Mouse (Mus musculus) cerebellum, postnatal 10 days (tissue): ENCODE data around the gene Mmp25.
A peak's percentile ranks its signal among the peaks of the same experiment; 100 is the strongest.

Experiments
- DNase-seq, 2 experiments: peaks; one replicate each; pipeline ENCODE4 v3.0.0; 2021; ENCODE audit warnings: mixed read lengths in 2 of 2

Mmp25 gene

GRCm38 (mm10) chr17:23644613-23645495 is at the start of gene Mmp25:
TSS of gene Mmp25 (minus strand) at chr17:23645277.
- DNase-seq = peak; percentile 66 to 67

GRCm38 (mm10) chr17:23694491-23694890 is 49.4 kb upstream of the Mmp25 start:
- no peak for DNase-seq

DNA sequence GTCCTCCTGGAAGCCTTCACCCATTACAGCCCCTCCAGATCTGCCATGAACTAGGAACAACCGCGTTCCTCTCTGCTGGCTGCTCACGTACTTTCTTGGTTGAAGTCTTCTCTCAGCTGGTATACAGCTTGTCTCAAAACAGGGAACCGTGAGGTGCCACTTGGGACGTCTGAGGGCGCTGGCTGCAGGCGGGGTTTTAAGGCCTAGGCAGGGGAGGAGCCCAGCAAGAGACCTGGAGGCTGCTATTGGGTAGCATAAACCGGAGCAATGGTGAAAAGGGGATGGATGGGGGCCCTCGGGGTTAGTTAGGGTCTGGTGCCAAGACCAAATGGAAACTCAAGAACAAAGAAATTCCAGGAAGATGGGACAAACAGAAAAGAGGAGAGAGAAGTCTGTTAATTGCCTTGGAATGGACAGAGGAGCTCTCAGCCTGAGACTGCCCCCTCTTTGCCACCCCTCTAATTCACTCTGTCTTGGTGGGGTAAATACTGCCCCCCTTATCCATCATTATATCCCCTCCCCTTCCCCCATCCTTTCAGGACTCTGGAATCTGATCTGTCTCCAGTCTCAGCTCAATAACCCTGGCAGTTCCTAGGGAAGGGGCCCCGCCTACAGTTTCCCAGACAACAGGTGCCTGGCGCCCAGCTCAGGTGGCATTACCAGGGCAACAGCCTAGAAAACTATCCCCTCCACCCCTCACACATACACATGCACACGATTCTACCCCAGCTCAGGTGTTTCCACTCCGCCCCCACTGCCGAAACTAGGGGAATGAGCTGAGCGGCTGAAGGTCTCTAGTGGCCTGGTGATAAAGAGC is 39.0 kb upstream of the Mmp25 start, which contains the start of gene Cldn9:
Cldn9 (minus strand) TSS at position 171 of the 817 bp plus-strand sequence.
- no peak for DNase-seq

DNA sequence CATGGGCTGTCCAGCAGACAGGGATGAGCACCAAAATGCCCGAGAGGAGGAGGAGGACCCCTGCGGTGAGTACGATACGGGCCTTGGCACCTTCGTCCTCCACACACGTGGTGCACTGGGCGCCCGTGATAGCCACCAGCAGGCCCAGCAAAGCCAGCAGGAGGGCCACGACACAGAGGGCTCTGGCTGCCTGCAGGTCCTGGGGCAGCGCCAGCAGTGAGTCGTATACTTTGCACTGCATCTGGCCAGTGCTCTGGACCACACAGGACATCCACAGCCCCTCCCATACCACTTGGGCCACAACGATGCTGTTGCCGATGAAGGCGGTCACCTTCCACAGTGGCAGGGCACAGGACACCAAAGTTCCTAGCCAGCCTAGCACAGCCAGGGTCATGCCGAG is 38.1 kb upstream of the Mmp25 start:
- peak; percentile 32 to 44 for DNase-seq

- no peak for DNase-seq
Measured at GRCm38 (mm10) chr17:23682530-23682929, 37.5 kb upstream of the Mmp25 start.

DNA sequence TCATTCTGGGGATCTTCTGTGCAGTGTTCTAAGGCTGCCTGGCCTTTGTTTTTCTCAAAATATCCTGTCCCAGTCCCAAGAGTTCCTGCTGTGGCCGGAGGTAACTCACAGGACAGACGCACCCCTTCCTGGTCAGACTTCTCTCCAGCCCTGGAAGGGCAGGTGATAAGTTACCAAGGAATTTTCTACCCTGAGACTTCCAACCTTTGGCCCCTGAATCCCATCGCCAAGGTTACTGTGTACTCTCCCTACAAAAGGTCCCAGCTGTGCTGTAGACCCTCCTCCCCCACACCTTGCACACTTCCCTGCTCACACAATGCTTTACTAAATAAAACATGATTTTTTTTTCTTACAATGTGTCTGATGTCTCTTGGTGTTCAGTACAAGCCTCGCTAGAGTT is 37.0 kb upstream of the Mmp25 start:
- DNase-seq = no peak

GRCm38 (mm10) chr17:23681086-23681485 is 36.0 kb upstream of the Mmp25 start:
- DNase-seq = peak in 1 of 2 experiments; percentile 33

GRCm38 (mm10) chr17:23680336-23680735 is 35.3 kb upstream of the Mmp25 start:
- DNase-seq = no peak

DNA sequence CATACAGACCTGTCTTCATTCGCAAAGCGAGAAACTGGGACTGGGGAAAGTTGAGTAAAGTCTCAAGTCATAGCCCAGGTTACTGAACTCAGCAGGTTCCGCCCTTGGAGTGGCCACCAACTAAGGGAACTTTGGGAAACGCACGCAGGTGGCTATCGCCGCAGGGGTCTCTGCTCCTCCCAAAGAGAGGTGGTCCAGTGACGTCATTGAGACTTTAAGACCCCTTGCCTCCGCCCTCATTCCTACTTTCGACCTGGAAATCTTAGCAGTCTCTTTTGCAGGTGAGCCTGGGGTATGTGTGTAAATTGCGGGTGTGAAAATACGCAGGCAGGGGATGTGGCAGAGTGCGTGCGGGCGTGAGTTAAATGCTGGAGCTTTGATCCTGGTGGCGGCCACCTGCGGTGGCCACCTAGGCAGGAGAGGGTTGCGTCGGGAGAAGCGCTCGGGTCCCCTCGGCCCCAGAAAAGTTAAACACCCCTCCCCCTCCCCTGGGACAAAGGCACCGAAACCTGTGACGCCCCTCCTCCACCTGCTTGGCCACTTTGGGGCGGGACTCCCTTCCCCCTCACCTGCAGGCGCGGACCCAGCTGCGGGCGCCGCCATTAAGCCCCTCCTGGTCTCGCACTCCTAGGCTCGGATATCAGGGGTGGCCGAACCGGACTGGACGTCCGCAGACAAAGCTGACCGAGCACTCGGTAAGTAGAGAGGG is 34.2 kb upstream of the Mmp25 start, which contains the start of gene Cldn6:
Cldn6 (plus strand) TSS at position 123 of the 709 bp plus-strand sequence.
- no peak for DNase-seq

DNA sequence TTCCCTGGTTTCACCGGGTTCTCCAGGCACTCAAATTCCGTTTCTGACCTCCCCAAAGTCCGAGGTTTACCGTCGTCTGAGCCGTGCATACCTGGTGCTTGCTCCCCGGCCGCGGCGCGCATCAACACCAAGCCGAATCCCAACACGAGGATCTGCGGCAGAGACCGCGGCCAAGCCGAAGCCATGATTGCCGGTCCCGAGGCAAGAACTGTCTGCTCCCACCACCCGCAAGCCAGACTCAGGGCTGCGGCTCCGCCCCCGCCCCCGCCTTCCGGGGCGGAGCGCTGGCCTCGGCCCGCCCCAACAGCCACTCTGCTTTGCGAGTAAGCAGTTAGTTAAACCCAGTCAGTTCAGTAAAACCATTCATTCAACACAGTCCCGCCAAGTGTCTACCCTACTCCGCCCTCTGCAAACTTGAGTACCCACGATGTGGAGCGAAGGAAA is 32.2 kb upstream of the Mmp25 start, which contains the start of gene Tnfrsf12a:
Tnfrsf12a (minus strand) TSS at position 233 of the 444 bp plus-strand sequence.
- peak; percentile 87 to 90 for DNase-seq

DNA sequence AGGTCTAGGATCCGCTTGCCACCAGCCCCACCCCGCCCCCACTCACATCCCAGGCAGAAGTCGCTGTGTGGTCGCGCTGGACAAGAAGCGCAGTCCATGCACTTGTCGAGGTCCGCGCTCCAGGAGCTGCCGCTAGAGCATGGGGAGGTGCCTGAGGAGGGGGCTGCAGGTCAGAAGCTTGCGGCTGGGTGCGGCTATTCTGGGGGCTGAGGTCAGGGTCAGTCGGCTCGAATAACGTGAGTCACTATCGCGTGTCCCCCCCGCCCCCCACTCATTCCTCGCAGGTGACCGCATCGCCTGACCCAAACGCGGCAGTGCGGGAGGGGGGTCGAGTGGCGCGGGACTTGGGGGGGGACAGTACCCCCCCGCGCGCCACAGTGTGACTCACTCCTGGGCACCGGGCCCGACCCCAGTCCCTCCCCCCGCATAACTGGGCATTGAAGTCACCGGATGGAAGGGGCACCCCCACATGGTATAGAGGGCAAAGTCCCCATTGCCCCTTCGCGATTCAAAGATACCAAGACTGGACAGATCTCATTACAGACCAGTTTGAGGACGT is 31.5 kb upstream of the Mmp25 start:
- peak; percentile 65 to 68 for DNase-seq

DNA sequence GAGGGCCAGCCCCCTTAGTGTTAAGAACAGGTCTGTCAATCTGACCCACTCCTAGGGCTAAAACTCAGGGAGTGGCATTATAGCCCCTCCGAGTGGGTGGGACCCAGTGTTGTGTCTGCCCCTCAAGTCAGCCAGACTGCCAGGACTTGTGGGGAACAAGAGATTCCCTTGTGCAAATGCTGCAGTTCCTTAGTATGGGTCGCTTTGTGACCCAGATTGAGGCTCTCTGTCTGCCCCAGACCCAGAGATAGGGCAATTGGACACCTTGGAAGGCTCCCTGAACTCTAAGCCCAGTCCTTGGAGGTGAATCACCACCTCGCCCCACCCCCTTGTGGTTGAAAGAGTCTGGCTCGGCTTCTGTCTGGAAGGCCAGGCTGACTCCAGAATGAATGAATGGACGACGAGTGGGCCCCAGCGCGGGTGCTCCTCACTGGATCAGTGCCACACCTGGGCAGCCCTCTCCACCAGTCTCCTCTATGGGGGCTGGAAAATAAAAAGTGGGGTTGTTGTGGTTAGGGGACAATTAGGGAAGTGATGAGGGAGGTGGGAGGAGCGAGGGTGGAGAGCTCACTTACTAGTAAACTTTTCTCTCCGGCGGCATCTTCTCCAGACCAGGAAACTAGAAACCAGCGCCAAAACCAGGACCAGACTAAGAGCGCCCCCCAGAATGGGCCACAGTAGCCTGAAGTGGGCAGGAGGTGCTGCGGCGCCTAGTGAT is 30.6 kb upstream of the Mmp25 start:
- DNase-seq = peak; percentile 66 to 68

GRCm38 (mm10) chr17:23675127-23675526 is 30.1 kb upstream of the Mmp25 start:
- DNase-seq = peak; percentile 60 to 62

GRCm38 (mm10) chr17:23674271-23674952 is 29.3 kb upstream of the Mmp25 start:
- peak; percentile 75 to 77 for DNase-seq

GRCm38 (mm10) chr17:23673424-23674073 is 28.5 kb upstream of the Mmp25 start, which contains the start of the genes Hcfc1r1 and Thoc6:
TSS of gene Hcfc1r1 (plus strand) at chr17:23673596.
TSS of gene Thoc6 (minus strand) at chr17:23673882.
- peak; percentile 96 to 97 for DNase-seq

- DNase-seq = no peak
Measured at GRCm38 (mm10) chr17:23672761-23673160, 27.7 kb upstream of the Mmp25 start.

GRCm38 (mm10) chr17:23671519-23671918 is 26.4 kb upstream of the Mmp25 start:
- no peak for DNase-seq

GRCm38 (mm10) chr17:23670516-23671074 is 25.5 kb upstream of the Mmp25 start:
- no peak for DNase-seq

DNA sequence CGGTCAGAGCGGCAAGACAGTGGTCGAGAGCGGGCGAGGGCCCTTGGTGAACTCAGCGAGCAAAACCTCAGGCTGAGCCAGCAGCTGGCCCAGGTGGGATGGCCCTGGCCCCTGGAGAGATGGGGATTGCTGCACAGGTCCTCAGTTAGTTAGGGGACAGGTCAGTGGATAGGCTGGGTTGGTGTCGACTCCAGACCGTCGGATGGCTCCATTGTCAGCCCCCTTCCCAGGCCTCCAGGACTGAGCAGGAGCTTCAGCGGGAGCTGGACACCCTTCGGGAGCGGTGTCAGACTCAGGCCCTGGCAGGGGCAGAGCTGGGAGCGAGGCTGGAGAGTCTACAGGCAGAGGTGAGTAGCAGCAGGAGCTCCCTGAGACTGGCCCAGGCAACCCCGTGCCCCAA is 20.4 kb upstream of the Mmp25 start:
- no peak for DNase-seq

DNA sequence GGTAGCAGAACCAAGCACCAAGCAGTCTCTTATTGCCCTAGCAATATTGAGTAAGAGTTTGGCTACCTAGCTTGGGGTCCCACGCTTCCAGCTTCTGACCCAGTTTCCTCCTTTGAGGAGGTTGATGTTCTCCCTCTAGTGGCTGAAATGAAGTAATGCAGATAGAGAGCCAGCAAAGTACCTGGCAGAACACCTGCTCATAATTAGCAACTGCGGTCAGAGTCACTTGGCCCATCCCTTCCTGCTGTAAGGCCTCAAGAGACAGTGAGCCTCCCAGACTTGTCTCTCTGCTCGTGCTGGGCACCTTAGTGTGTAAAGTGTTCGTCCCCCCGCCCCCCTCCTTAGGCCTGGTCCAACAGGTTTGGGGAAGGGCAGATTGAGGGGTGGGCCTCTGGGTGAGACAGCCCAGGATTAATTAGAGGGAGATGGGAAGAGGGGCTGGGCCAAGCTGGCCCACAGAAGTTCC is 19.5 kb upstream of the Mmp25 start:
- DNase-seq = peak; percentile 55 to 70
